Mouse (Mus musculus): Measurements from ENCODE around the gene Sf3a2.

Sf3a2 gene

DNA sequence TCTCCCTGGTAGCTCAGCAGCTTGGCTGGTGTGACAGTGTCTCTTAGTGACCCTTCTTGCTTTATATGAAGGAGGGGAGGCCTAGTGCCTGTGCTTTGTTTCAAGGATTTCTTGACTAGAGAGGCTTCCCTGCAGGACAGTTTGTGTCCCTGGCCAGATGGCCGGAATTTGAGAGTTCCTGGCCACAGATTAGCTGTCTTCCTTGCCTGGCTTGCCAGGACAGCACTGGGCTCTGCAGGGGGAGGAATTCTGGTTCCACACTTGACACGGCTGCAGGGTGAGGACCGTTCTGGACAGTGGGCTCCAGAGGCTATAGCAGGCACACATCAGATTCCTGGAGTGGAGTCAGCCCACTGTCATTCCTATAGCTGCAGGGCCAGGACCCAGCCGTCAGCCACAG is 22.3 kb upstream of the Sf3a2 start:
- no peak for DNase-seq (ENCODE audit: low spot score)

DNA sequence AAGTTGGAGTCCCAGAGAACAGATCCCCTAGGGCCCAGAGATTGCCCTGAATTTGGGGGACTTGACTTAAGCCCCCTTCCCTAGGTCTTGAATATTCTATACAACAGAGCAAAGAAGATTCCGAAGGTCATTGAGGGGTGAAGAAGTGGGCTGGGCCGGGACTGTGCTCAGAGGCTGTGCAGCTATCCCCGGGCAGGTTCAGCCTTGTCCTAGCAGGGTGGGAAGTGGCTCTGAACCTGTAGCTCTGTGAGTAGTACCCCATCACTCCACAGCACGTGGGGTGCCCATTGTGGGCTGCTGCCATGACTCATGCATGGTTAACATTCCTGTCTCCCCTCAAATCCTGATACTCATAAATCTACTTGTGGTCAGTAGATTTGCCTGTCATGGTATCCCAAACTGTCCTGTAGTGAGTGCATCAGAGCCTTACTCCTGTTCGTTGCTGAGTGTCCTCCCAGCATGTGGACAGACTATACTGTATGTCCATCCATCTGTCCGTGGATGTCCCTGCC is 21.6 kb upstream of the Sf3a2 start:
- peak; percentile 66 for DNase-seq (ENCODE audit: low spot score)

GRCm38 (mm10) chr10:80777123-80777522 is 20.9 kb upstream of the Sf3a2 start:
- no peak for DNase-seq (ENCODE audit: low spot score)

- DNase-seq (ENCODE audit: low spot score), result no peak
Observed at GRCm38 (mm10) chr10:80779565-80779964, 18.4 kb upstream of the Sf3a2 start.

- DNase-seq (ENCODE audit: low spot score), result no peak
Observed at GRCm38 (mm10) chr10:80784302-80784701, 13.7 kb upstream of the Sf3a2 start.

DNA sequence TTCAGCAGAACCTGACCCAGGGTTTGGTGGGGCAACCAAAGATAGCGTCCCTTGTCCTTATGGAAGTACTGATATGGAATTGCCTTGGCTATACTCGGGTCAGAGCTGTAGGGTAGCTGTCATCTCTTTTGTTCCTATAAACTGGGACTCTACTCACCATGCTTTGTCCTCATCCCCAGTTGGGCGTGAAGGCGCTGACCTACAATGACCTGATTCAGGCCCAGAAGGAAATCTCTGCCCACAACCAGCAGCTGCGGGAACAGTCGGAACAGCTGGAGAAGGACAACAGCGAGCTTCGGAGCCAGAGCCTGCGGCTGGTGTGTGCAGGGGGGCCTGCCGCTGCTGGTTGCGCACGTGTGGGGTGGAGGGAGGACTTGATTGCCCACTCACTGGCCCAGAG is 13.1 kb upstream of the Sf3a2 start:
- DNase-seq (ENCODE audit: low spot score), result no peak

GRCm38 (mm10) chr10:80785963-80786362 is 12.0 kb upstream of the Sf3a2 start:
- DNase-seq (ENCODE audit: low spot score), result no peak

- no peak for DNase-seq (ENCODE audit: low spot score)
Observed at GRCm38 (mm10) chr10:80787517-80787916, 10.5 kb upstream of the Sf3a2 start.

- no peak for DNase-seq (ENCODE audit: low spot score)
Observed at GRCm38 (mm10) chr10:80790761-80791404, 7.1 kb upstream of the Sf3a2 start.

DNA sequence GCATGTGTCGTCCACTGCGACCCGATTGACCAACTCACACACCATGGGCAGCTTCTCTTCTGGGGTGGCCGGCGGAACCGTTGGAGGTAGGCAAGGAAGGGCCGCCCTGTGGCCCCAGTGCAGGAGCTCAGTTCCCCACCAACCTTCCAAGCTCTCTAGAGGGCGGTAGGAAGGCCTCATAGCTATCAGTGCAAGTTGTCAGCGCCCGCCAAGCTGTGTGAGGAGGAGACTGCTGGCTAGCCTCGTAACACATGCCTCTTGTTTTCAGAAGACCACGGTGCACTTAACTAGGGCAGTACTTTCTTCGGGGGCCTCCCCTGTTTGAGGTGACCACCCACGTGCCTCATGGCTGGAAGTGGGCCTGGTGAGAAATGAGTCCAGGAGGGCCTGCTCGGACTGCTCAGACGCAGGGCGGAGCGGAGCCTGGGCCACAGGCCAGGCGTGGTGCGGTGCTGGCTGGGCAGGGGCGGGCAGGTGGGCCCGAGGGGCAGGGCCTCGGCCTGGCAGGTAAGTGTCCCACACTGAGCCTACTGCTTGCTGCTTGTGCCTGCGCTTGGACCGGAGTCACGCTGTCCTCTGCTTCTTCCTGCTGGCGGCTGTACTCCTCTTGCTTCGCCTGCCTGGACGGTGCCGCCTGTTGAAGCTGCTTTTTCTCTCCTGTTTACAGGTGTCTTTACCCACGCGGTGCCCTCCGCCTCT is 6.4 kb upstream of the Sf3a2 start:
- no peak for DNase-seq (ENCODE audit: low spot score)

DNA sequence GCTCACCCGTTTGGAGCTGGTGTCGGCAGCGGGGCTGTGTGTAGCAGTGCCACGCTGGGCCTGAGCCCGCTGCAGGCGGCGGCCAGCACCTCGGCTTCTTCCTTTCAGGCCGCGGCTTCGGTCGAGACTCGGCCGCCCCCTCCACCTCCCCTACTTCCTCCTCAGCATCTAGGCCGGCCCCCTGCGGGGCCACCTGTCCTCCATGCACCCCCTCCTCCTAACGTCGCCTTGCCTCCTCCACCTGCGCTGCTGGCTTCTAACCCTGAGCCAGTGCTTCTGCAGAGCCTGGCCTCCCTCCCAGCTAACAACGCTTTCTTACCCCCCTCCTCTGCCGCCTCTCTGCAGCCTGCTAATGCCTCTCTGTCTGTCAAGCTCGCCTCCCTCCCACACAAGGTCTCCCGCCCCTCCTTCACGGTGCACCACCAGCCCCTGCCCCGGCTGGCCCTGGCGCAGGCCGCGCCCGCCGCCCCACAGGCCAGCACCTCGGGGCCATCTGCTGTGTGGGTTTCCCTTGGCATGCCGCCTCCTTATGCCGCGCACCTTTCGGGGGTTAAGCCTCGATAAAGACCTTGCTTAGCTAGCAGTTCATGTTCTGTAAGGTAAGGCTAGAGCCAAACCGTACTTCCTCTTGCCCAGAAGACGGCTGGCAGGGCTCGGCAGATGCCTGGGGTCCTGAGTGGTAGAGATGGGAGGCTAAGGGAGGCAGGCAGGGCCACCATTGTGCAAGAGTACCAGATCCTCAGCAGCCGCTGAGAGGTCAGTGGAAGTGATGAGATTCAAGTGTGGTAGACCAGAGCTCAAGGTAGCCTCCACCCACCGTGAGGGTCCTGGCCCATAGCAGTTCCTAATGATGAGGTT is 5.6 kb upstream of the Sf3a2 start:
- no peak for DNase-seq (ENCODE audit: low spot score)

DNA sequence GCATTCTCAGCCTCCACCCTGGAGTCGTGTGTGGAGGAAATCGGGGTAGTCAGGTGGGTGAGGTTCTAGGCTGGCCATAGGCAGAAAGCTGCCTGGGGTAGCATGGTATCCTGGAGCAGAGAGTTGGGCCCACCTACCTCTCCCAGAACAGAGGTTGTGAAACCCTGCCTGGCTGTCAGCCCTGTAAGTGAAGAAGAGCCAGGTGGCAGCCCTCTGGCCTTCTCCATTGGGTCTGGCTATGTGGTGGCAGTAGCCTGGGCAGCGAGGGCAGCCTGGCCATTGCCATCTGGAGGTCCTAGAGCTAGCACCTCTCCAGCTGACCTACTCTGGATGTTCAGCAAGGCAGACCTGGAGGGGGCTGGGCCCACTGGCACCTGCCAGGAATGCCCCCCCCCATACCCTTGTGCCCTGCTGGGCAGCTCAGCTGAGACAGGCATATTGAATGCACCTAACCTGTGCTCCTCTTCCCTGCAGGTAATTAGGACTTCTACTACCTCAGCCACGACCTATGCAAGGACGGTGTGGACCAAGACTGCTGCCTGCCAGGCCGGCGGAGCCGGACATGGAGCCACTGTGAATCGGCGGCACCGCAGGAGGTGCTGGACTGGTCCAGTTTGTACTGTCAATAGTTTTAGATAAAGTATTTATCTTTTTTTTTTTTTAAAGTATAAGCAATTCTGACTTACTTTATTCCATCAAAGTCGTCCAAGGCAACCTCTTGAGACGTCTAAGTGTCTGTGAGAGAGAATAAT is 4.8 kb upstream of the Sf3a2 start:
- DNase-seq (ENCODE audit: low spot score), result no peak

GRCm38 (mm10) chr10:80793803-80794202 is 4.2 kb upstream of the Sf3a2 start:
- no peak for DNase-seq (ENCODE audit: low spot score)

DNA sequence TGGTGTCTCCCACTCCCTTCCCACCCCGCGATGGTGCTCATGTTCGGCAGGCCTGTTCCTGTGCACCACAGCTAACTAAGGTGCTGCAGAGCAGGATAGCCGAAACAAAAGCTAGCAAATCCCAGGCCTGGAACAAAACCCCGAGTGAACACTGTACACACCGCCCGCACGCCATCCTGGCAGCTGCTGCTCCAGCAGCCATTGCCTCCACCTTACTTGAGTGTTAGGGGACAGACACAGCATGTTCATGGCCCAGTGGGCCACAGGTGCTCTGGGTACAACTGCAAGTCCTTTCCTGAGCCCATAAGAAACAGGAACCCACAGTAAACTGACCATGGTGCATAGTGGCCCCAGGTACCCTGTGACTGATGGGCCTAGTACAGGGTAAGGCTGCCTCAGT is 3.2 kb upstream of the Sf3a2 start:
- no peak for DNase-seq (ENCODE audit: low spot score)

GRCm38 (mm10) chr10:80796307-80796848 is 1.6 kb upstream of the Sf3a2 start:
- no peak for DNase-seq (ENCODE audit: low spot score)

- DNase-seq (ENCODE audit: low spot score), result no peak
Observed at GRCm38 (mm10) chr10:80797186-80798149, 530 bp upstream of the Sf3a2 start.

DNA sequence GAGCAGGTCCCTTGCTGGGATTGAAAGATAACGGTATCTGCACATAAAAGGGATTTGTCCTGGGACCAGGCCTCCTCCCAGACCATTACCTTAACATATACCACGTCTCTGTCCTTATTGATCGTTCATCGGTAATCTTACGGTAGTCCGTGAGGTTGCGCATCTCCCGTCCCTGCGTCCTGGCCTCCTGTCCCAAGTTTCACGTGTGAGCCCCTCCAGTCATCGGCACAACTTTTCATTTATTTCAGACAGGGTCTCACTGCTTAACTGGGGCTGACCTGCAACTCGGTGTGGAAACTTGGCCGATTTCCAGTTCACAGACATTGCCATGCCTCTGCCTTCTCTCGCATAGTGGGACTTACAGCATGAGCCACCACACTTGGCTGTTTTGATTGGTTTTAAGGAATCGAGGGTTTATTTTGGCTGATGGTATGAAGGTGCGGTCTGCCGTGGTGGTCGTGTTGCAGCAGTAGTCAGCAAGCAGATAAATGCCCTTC is 1.1 kb downstream of the Sf3a2 start:
- no peak for DNase-seq (ENCODE audit: low spot score)

DNA sequence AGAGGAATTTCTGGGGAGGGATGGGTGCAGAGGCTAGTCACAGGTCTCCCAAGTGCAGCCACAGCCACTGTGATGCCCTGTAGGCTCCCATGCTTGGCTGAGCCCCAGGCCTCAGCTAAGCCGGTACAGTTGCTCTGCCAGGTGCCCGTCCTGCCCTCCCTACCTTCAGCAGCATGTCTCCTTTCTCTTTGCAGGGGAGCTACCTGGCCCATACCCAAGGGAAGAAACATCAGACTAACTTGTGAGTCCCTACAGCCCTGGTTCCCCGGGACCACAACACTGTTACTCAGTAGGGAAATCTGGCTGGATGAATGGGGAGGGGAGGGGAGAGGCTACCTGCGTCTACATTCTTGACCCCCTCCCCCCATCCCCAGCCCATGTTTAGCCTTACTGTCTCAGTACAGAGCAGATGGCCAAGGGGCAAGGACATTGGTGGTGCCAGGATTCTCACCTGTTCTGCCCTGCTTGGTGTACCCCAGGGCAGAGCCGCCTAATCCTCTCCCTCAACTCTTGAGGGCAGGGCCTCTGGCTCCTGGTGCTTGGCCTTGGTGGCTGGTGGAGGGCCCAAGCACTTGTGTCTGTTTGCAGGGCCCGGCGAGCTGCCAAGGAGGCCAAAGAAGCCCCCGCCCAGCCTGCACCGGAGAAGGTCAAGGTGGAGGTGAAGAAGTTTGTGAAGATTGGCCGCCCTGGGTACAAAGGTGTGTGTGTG is 4.4 kb downstream of the Sf3a2 start:
- no peak for DNase-seq (ENCODE audit: low spot score)

DNA sequence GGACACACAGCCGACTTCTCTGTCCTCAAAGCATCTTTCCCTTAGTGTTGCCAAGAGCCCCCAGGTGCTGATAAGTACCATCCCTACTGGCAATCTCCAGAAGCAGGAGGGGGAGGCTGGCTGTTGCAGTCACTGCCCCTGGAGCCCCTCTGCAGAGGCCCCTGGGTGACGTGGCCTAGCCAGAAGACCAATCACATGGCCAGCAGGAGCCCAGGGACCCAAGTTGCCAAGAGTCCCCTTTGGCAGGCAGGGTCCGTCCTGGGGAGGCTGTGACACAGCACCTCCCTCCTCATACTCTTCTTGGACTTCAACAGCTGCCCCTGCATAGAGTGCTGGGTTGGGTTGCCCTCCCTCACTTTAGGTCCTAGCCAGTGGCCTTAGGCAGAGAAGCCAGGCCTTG is 5.0 kb downstream of the Sf3a2 start:
- DNase-seq (ENCODE audit: low spot score), result no peak

GRCm38 (mm10) chr10:80804340-80804739 is 6.3 kb downstream of the Sf3a2 start:
- no peak for DNase-seq (ENCODE audit: low spot score)

Data from urinary bladder, postnatal 14 days (tissue).